Mouse (Mus musculus): Measurements from ENCODE around the gene Ptges2. TPM values are rescaled to one million over a fixed set of nuclear protein-coding genes. Genes with fewer than 3 reads are reported as not detected.

Gene Ptges2
- polyA plus RNA-seq, 1 experiment from 2014 or later, result 54.2 TPM

DNA sequence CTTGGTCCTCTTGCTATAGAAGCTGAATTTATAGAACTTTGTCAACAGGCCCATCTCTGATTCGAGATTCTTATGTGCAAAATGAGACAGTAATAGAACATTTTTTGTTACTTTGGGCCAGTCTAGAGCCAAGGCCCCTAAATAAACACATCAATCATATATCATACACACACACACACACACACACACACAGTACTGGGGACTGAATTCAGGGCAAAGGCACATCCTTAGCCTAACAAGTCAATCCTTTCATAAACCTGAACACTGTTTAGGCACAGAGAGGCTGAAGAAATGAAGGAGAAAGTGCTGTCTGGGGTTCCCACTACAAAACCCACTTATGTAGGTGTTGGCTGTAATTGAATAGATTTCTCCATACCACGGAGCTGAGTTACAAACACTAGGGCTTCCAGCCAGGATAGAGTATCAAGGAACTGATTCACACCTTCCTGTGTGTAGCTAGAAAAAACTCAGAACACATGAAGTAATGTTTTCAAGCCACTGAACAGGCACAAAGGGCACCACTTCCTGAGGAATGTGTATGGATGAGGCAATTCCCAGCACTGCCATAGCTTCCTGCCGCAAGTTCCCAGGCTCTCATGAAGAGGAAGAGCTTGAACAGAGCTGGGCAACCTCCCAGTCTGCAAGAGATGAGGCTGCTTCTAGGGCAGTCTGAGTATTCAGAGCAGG is 41.1 kb downstream of the Ptges2 start:
- Histone ChIP-seq H3K27ac (peak overlapping the region; percentile 39; the same call in 1 of the 2 replicates), H3K4me2 (no peak overlapping the region), H3K36me3 (replicated peaks) (no peaks in the 10 kb centered on the region), H3K9me3 (no peaks in the 10 kb centered on the region), H3K4me1 (peaks cover 12% of the 10 kb centered on the region), H3K9ac (no peak overlapping the region), H3K27me3 (replicated peaks) (no peaks in the 10 kb centered on the region), H3K4me3 (no peak overlapping the region)
- ATAC-seq (replicated peaks), result no peak
- WGBS, result 59% methylated on average over 3 of the region's 3 CpGs

- H3K4me1 ChIP-seq, result peaks cover 9% of the 10 kb centered on the region
- H3K27ac ChIP-seq, result peak overlapping the region; percentile 28; the same call in 1 of the 2 replicates
- H3K36me3 ChIP-seq (replicated peaks), result no peaks in the 10 kb centered on the region
- no peak overlapping the region for H3K4me3 ChIP-seq
- no peak overlapping the region for H3K9ac ChIP-seq
- 65% methylated on average over 2 of the region's 2 CpGs for WGBS
- H3K27me3 ChIP-seq (replicated peaks), result no peaks in the 10 kb centered on the region
- no peak overlapping the region for H3K4me2 ChIP-seq
- no peak for ATAC-seq (replicated peaks)
- no peaks in the 10 kb centered on the region for H3K9me3 ChIP-seq
These were observed 42.0 kb downstream of the Ptges2 start for GRCm38 (mm10) chr2:32437612-32438166.

DNA sequence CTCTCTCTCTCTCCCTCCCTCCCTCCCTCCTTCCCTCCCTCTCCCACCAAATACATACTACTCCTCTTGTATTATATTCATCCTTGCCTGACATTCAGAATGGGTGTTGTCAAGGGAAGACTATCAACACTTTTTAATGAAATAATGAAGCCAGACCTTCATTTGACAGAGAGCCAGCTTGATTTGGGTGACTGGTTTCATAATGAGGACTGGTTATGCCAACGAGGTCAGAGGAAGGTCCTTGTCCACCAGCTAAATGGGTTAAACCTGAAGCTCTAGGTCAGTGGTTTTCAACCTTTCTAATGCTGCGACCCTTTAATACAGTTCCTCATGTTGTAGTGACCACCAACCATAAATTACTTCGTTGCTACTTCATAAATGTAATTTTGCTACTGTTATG is 43.0 kb downstream of the Ptges2 start:
- H3K36me3 ChIP-seq (replicated peaks), result no peaks in the 10 kb centered on the region
- no peak overlapping the region for H3K27ac ChIP-seq
- no peaks in the 10 kb centered on the region for H3K9me3 ChIP-seq
- H3K4me2 ChIP-seq, result no peak overlapping the region
- H3K4me1 ChIP-seq, result peaks cover 9% of the 10 kb centered on the region
- H3K27me3 ChIP-seq (replicated peaks), result no peaks in the 10 kb centered on the region
- H3K4me3 ChIP-seq, result no peak overlapping the region
- 76% methylated on average over 3 of the region's 3 CpGs for WGBS
- no peak overlapping the region for H3K9ac ChIP-seq
- ATAC-seq (replicated peaks), result no peak

DNA sequence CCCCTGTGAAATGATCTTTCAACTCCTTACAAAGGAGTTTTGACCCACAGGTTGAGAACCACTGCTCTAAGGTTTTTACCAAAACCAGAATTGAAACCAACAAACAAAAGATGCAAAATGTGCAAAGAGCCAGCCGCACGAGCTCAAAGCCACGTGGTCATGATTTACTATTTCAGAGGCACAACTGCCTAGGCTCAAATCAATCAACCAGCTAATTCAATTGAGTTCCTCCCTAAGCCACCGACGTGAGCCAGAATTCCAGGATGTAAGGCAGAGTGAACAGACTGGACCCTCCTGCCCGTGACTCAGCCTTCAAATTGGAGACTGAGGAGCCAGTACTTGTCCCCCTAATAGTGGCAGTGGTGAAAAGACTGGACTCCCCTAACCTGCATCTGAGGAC is 43.5 kb downstream of the Ptges2 start:
- WGBS, result 40% methylated on average over 6 of the region's 6 CpGs
- no peaks in the 10 kb centered on the region for H3K36me3 ChIP-seq (replicated peaks)
- no peak overlapping the region for H3K4me2 ChIP-seq

DNA sequence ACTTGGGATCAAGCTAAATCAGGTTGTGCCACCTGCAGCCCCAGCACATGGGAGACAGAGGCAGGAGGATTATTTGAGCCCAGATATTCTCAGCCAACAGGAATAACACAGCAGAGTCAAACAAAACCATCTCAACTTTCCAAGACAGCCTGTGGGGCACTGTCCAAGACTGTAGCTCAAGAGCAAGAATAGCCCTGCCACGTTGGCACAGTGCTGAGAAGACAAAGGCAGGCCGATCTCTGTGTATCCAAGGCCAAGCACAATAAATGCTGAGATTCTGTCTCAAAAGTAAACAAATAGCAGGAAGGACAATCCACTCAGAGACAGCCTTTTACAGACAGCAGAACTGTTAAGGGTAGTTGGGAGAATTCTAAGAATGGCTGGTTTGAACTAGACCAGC is 44.5 kb downstream of the Ptges2 start:
- no peak for ATAC-seq (replicated peaks)
- no peaks in the 10 kb centered on the region for H3K9me3 ChIP-seq
- no peak overlapping the region for H3K4me3 ChIP-seq
- H3K4me1 ChIP-seq, result peaks cover 9% of the 10 kb centered on the region
- H3K27me3 ChIP-seq (replicated peaks), result no peaks in the 10 kb centered on the region
- H3K27ac ChIP-seq, result 0 out of 2 replicates have a peak overlapping the region, but pooled peaks have one; percentile 2
- H3K4me2 ChIP-seq, result no peak overlapping the region
- no peak overlapping the region for H3K9ac ChIP-seq
- no peaks in the 10 kb centered on the region for H3K36me3 ChIP-seq (replicated peaks)
- WGBS, result 64% methylated on average over 2 of the region's 2 CpGs

More for the DNA sequence above, 43.5 kb downstream of the Ptges2 start:
- no peak for ATAC-seq (replicated peaks)
- Histone ChIP-seq H3K27me3 (replicated peaks) (no peaks in the 10 kb centered on the region), H3K4me3 (no peak overlapping the region), H3K4me1 (peaks cover 9% of the 10 kb centered on the region), H3K9me3 (no peaks in the 10 kb centered on the region), H3K27ac (no peak overlapping the region), H3K9ac (no peak overlapping the region)

DNA sequence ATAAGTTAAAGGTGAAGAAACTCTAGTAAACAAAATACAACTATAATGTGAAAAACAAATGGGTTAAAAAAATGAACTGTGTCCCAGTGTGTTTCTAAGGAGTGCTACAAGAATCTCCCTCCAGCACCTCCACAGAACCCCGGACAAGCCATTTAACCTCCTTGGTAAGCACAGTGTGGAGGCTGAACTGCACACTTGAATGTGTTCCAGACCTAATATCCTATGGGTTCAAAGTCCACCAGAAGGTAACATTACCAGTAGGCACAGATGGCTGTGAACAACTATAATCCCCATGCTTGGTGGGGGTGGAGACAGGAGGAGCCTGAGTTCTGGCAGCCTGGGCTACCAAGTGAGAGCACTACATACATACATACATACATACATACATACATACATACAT is 44.9 kb downstream of the Ptges2 start:
- Histone ChIP-seq H3K4me3 (no peak overlapping the region), H3K27me3 (replicated peaks) (no peaks in the 10 kb centered on the region), H3K27ac (no peak overlapping the region), H3K9ac (no peak overlapping the region), H3K4me1 (peaks cover 9% of the 10 kb centered on the region), H3K36me3 (replicated peaks) (no peaks in the 10 kb centered on the region), H3K9me3 (no peaks in the 10 kb centered on the region), H3K4me2 (no peak overlapping the region)
- ATAC-seq (replicated peaks), result no peak
- 79% methylated on average over 1 of the region's 1 CpGs for WGBS

GRCm38 (mm10) chr2:32441550-32441949 is 45.9 kb downstream of the Ptges2 start:
- ATAC-seq (replicated peaks), result no peak
- Histone ChIP-seq H3K27me3 (replicated peaks) (no peaks in the 10 kb centered on the region), H3K9me3 (no peaks in the 10 kb centered on the region), H3K4me2 (no peak overlapping the region), H3K9ac (no peak overlapping the region), H3K36me3 (replicated peaks) (no peaks in the 10 kb centered on the region), H3K4me1 (peaks cover 3% of the 10 kb centered on the region; the same call in 1 of the 2 replicates), H3K27ac (no peak overlapping the region), H3K4me3 (no peak overlapping the region)
- WGBS, result 90% methylated on average over 2 of the region's 2 CpGs

DNA sequence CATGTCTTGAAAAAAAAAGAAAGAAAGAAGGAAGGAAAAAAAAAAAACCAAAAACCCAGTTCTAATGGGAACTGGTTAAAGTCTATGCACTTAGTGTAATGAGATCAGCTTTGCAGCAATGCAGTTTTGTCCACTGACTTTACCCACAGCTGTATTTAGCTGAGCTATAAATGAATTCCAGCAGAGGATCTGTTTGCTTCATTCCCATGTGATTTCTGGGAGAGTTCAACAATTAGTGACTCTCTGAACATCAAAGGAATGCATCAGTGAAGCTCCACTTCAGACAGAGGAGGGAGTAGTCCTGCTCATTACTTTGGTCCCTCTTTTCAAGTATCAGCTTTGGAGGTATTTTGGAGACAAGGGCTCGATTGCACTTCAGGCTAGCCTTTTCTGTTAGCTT is 49.8 kb downstream of the Ptges2 start:
- Histone ChIP-seq H3K4me2 (no peak overlapping the region), H3K9ac (no peak overlapping the region), H3K27ac (no peak overlapping the region), H3K27me3 (replicated peaks) (no peaks in the 10 kb centered on the region), H3K36me3 (replicated peaks) (no peaks in the 10 kb centered on the region), H3K9me3 (no peaks in the 10 kb centered on the region), H3K4me3 (no peak overlapping the region), H3K4me1 (peaks cover 22% of the 10 kb centered on the region)
- no peak for ATAC-seq (replicated peaks)
- WGBS, result 74% methylated on average over 1 of the region's 1 CpGs

- H3K9me3 ChIP-seq, result no peaks in the 10 kb centered on the region
- H3K4me1 ChIP-seq, result peaks cover 28% of the 10 kb centered on the region
- H3K27ac ChIP-seq, result peak overlapping the region; percentile 62; the same call in 1 of the 2 replicates
- H3K36me3 ChIP-seq (replicated peaks), result no peaks in the 10 kb centered on the region
- no peak overlapping the region for H3K4me3 ChIP-seq
- 62% methylated on average over 9 of the region's 9 CpGs for WGBS
- peak overlapping the region; percentile 12; the same call in 1 of the 2 replicates for H3K4me2 ChIP-seq
- H3K27me3 ChIP-seq (replicated peaks), result no peaks in the 10 kb centered on the region
- ATAC-seq (replicated peaks), result no peak
- no peak overlapping the region for H3K9ac ChIP-seq
These were observed 51.7 kb downstream of the Ptges2 start for GRCm38 (mm10) chr2:32447264-32447936.

- no peak overlapping the region for H3K27ac ChIP-seq
- no peak for ATAC-seq (replicated peaks)
- WGBS, result 88% methylated on average over 1 of the region's 1 CpGs
- no peaks in the 10 kb centered on the region for H3K9me3 ChIP-seq
- H3K4me1 ChIP-seq, result peaks cover 39% of the 10 kb centered on the region
- H3K4me2 ChIP-seq, result no peak overlapping the region
- no peaks in the 10 kb centered on the region for H3K27me3 ChIP-seq (replicated peaks)
- no peak overlapping the region for H3K9ac ChIP-seq
- H3K4me3 ChIP-seq, result no peak overlapping the region
- H3K36me3 ChIP-seq (replicated peaks), result no peaks in the 10 kb centered on the region
These were observed 52.8 kb downstream of the Ptges2 start for GRCm38 (mm10) chr2:32448480-32448879.

- H3K4me2 ChIP-seq, result peak within 1 kb of the TSS; percentile 64
- H3K36me3 ChIP-seq (replicated peaks), result no peaks in the 10 kb centered on the region
- H3K9me3 ChIP-seq, result no peaks in the 10 kb centered on the region
- H3K27ac ChIP-seq, result peak within 1 kb of the TSS; percentile 95
- no peaks in the 10 kb centered on the region for H3K27me3 ChIP-seq (replicated peaks)
- peak within 1 kb of the TSS; percentile 65 for H3K4me3 ChIP-seq
- no peak for ATAC-seq (replicated peaks)
- H3K9ac ChIP-seq, result peak within 1 kb of the TSS; percentile 64
- H3K4me1 ChIP-seq, result peaks cover 46% of the 10 kb centered on the region
- 79% methylated on average over 15 of the region's 15 CpGs for WGBS
These were observed 54.4 kb downstream of the Ptges2 start, which contains the start of gene Naif1 for GRCm38 (mm10) chr2:32449761-32450754. Gene Naif1 (plus strand): TSS chr2:32450457.
